Mouse (Mus musculus) erythroblast, embryonic 14.5 days (primary cell): ENCODE measurements around the gene Sorbs1. TPM values are rescaled to one million over a fixed set of nuclear protein-coding genes. Genes with fewer than 3 reads are reported as not detected.
A peak's percentile ranks its signal among the peaks of the same experiment; 100 is the strongest.

Experiments
- H3K27me3 ChIP-seq: 2 replicates; pipeline ENCODE4 v1.6.1; 2012; ENCODE audit warnings: inconsistent platforms; ENCODE audit not compliant: control insufficient read depth
- H3K36me3 ChIP-seq: 2 replicates; pipeline ENCODE4 v1.6.1; 2012; ENCODE audit warnings: mild to moderate bottlenecking, inconsistent platforms; ENCODE audit not compliant: control insufficient read depth
- H3K4me1 ChIP-seq: 2 replicates; pipeline ENCODE4 v1.6.1; 2012; ENCODE audit warnings: inconsistent platforms; ENCODE audit not compliant: control insufficient read depth
- H3K4me3 ChIP-seq: replicated peaks from 2 replicates; pipeline ENCODE3; 2012; ENCODE audit warnings: moderate library complexity, mild to moderate bottlenecking, inconsistent platforms
- H3K9me3 ChIP-seq: 2 replicates; pipeline ENCODE4 v1.6.1; 2012; ENCODE audit warnings: low read length, inconsistent platforms, mixed read lengths; ENCODE audit not compliant: control insufficient read depth
- GATA1 ChIP-seq: IDR thresholded peaks from 2 replicates; pipeline ENCODE4 v1.6.1; 2012; ENCODE audit warnings: low read length, inconsistent platforms, mixed read lengths
- TAL1 ChIP-seq: IDR thresholded peaks from 3 replicates; pipeline ENCODE4 v1.6.1; 2012; ENCODE audit warnings: low read length, inconsistent platforms, mixed read lengths
- polyA plus RNA-seq: library from polyadenylated mRNA; stranded (reverse); fragments of >175 nt; gene quantifications from 2 replicates; pipeline ENCODE4 v1.2.3, GENCODE M21; 2012

The Sorbs1 gene
- polyA plus RNA-seq, 1 experiment = 2.4 TPM

DNA sequence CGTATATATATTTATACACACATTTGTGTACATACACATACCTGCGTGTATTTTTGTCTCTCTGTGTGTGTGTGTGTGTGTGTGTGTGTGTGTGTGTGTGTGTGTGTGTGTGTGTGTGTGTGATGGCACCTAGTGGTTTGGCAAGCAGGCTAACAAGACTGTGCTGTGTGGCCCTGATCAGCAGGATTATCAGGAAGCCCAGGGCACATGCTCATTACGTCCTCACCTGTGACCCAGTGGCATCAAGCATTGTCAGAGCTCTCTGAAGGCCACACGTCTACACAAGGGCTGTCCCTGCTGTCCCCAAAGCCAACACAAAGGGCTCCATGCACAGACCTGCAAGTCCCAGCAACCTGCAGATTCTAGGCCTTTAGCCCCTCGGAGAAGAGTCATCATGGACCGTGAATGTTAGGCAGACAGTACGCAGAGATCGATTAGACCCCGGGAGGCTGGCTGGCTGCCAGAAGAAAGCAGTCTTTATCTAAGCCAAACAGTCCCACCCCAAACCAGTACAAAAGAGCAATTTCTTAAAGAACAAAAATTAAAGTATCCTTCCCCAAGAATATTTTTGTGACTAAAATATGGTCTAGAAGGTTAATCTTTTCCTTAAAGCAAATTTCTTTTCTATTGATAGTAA, 52.6 kb downstream of the Sorbs1 start:
- TF ChIP-seq TAL1 (no peak), GATA1 (no peak)
- no peaks in the 10 kb centered on the region; the same call in 1 of the 2 replicates for H3K36me3 ChIP-seq
- peaks cover 29% of the 10 kb centered on the region for H3K4me1 ChIP-seq
- no peaks in the 10 kb centered on the region for H3K27me3 ChIP-seq
- H3K4me3 ChIP-seq = no peak overlapping the region
- no peaks in the 10 kb centered on the region for H3K9me3 ChIP-seq

- Histone ChIP-seq H3K9me3 (no peaks in the 10 kb centered on the region), H3K36me3 (peaks cover 3% of the 10 kb centered on the region), H3K27me3 (no peaks in the 10 kb centered on the region), H3K4me1 (peaks cover 29% of the 10 kb centered on the region), H3K4me3 (no peak overlapping the region)
- TF ChIP-seq GATA1 (no peak), TAL1 (no peak)
Measured at GRCm38 (mm10) chr19:40459338-40459737, 54.2 kb downstream of the Sorbs1 start.

GRCm38 (mm10) chr19:40458806-40459205, 54.8 kb downstream of the Sorbs1 start:
- Histone ChIP-seq H3K4me3 (no peak overlapping the region), H3K36me3 (peaks cover 6% of the 10 kb centered on the region), H3K9me3 (no peaks in the 10 kb centered on the region), H3K27me3 (no peaks in the 10 kb centered on the region), H3K4me1 (peaks cover 29% of the 10 kb centered on the region)
- TF ChIP-seq TAL1 = no peak
- TF ChIP-seq GATA1 = no peak

DNA sequence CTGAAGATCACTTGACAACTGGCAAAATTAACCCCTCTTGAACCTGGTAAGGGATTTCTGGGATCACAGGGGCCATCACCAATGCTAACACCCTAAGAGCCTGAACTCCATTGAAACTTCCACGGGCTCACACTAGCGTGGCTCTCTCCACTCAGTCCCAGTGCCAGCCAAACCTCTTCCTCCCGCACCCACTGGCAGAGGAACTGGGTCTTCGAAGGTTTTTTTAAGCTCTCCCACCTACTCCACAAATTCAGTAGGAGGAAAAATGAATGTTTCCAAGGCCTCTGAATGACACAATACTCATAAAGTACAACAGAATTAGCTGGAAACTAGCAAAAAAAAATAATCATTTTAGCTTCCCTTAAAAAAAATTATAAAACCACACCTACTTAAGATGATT, 58.3 kb downstream of the Sorbs1 start:
- TF ChIP-seq TAL1 (no peak), GATA1 (no peak)
- H3K9me3 ChIP-seq = no peaks in the 10 kb centered on the region
- no peak overlapping the region for H3K4me3 ChIP-seq
- H3K36me3 ChIP-seq = peaks cover 32% of the 10 kb centered on the region
- peaks cover 10% of the 10 kb centered on the region for H3K4me1 ChIP-seq
- no peaks in the 10 kb centered on the region for H3K27me3 ChIP-seq

DNA sequence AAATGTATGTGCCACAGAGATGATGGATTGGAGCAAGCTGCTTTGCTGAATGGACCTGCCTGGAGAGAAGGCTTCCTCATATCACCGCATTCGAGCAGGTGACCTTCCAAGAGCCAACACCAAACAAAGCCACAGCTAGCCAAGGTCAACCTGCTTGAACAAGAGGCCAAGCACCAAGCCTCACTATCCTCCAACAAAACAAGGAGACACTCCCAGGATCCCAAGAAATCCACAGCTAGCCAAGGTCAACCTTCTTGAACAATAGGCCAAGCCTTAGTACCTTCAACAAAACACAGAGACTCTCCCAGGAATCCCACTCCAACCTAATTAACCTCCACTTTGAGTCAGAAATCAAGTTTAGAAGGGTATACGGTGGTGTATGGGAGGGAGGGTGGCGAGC, 59.5 kb downstream of the Sorbs1 start:
- no peaks in the 10 kb centered on the region for H3K27me3 ChIP-seq
- TF ChIP-seq GATA1 (no peak), TAL1 (no peak)
- H3K4me1 ChIP-seq = peaks cover 6% of the 10 kb centered on the region; the same call in 1 of the 2 replicates
- no peaks in the 10 kb centered on the region for H3K9me3 ChIP-seq
- H3K36me3 ChIP-seq = peaks cover 39% of the 10 kb centered on the region
- H3K4me3 ChIP-seq = no peak overlapping the region

DNA sequence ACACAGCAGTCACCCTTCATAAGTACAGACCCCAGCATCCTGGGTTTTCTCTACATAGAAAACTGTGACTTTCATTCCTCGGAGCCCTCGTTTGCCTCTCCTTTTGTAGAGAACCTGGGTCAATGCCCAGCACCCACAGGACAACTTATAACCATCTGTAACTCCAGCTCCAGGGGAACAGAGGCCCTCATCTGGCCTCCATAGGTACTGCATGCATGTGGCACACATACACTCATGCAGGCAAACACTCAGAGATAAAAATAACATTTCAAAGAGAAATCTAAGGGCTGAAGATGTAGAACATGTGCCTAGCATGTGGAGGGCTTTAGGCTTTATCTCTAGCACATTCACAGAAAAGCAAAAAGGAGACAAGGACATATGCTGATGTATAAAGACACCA, 61.4 kb downstream of the Sorbs1 start:
- Histone ChIP-seq H3K9me3 (no peaks in the 10 kb centered on the region), H3K27me3 (no peaks in the 10 kb centered on the region), H3K4me3 (no peak overlapping the region), H3K36me3 (peaks cover 54% of the 10 kb centered on the region), H3K4me1 (peaks cover 6% of the 10 kb centered on the region; the same call in 1 of the 2 replicates)
- TF ChIP-seq TAL1 (no peak), GATA1 (no peak)

DNA sequence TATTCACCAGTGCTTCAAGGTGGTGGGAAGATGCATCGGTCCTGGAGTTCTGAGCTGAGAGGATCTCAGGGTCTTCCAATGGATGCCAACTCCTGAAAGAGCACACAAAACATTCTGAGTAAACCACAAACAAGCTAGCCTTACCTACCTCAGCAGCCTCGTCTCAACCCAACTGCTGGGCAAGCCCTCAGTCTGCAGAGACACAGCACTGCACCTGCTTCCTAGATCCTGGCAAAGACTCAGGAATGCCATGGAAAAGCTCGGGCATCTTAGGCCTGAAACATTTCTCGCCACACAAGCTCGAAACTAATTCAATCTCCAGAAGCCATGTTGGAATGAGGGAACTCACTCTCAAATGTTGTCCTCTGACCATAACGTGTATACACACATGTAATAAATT, 62.3 kb downstream of the Sorbs1 start:
- H3K9me3 ChIP-seq = no peaks in the 10 kb centered on the region
- no peak for TF ChIP-seq TAL1
- no peak for TF ChIP-seq GATA1
- peaks cover 3% of the 10 kb centered on the region; the same call in 1 of the 2 replicates for H3K4me1 ChIP-seq
- H3K27me3 ChIP-seq = no peaks in the 10 kb centered on the region
- no peak overlapping the region for H3K4me3 ChIP-seq
- peaks cover 60% of the 10 kb centered on the region for H3K36me3 ChIP-seq

- H3K4me3 ChIP-seq = no peak overlapping the region
- no peaks in the 10 kb centered on the region for H3K27me3 ChIP-seq
- peaks cover 20% of the 10 kb centered on the region for H3K4me1 ChIP-seq
- no peak for TF ChIP-seq TAL1
- no peak for TF ChIP-seq GATA1
- no peaks in the 10 kb centered on the region for H3K9me3 ChIP-seq
- H3K36me3 ChIP-seq = peaks cover 63% of the 10 kb centered on the region
Measured at GRCm38 (mm10) chr19:40446525-40446924, 67.1 kb downstream of the Sorbs1 start.

- H3K36me3 ChIP-seq = peaks cover 37% of the 10 kb centered on the region
- H3K4me3 ChIP-seq = no peak overlapping the region
- no peaks in the 10 kb centered on the region for H3K27me3 ChIP-seq
- no peaks in the 10 kb centered on the region for H3K9me3 ChIP-seq
- TF ChIP-seq TAL1 = no peak
- peak; percentile 70 for TF ChIP-seq GATA1
- peaks cover 27% of the 10 kb centered on the region for H3K4me1 ChIP-seq
Measured at GRCm38 (mm10) chr19:40442377-40442776, 71.2 kb downstream of the Sorbs1 start.

- TF ChIP-seq GATA1 = no peak
- no peak for TF ChIP-seq TAL1
- Histone ChIP-seq H3K4me3 (no peak overlapping the region), H3K27me3 (no peaks in the 10 kb centered on the region), H3K36me3 (peaks cover 26% of the 10 kb centered on the region), H3K4me1 (peaks cover 37% of the 10 kb centered on the region), H3K9me3 (no peaks in the 10 kb centered on the region)
Measured at GRCm38 (mm10) chr19:40440951-40441350, 72.6 kb downstream of the Sorbs1 start.
